Mouse (Mus musculus) forebrain, embryonic 16.5 days (tissue): ENCODE results near the gene Frmd4b. TPM values are rescaled to one million over a fixed set of nuclear protein-coding genes. Genes with fewer than 3 reads are reported as not detected.
A peak's percentile ranks its signal among the peaks of the same experiment; 100 is the strongest.

Source experiments
- ATAC-seq: fragments of 200-750 bp; cut with Nextera tagmentation; 2 replicates; pipeline ENCODE4 v1.8.0; 2017; ENCODE audit warnings: mild to moderate bottlenecking, moderate library complexity
- H3K27ac ChIP-seq: fragments of 300-500 bp; sonication (generic); 2 replicates; pipeline ENCODE4 v1.5.1; 2014; ENCODE audit warnings: low read length, control low read depth
- H3K27me3 ChIP-seq: fragments of 300-500 bp; sonication (generic); replicated peaks from 2 replicates; pipeline ENCODE4 v1.6.1; 2014; ENCODE audit warnings: low read length; ENCODE audit not compliant: control insufficient read depth, insufficient read depth
- H3K36me3 ChIP-seq: fragments of 300-500 bp; sonication (generic); 2 replicates; pipeline ENCODE4 v1.6.1; 2014; ENCODE audit not compliant: control insufficient read depth, insufficient read depth
- H3K4me1 ChIP-seq: fragments of 300-500 bp; sonication (generic); replicated peaks from 2 replicates; pipeline ENCODE4 v1.6.1; 2014; ENCODE audit warnings: low read length; ENCODE audit not compliant: control insufficient read depth, insufficient read depth
- H3K4me2 ChIP-seq: fragments of 300-500 bp; sonication (generic); 2 replicates; pipeline ENCODE4 v1.6.1; 2014; ENCODE audit warnings: mild to moderate bottlenecking, low read length, control low read depth
- H3K4me3 ChIP-seq: fragments of 300-500 bp; sonication (generic); replicated peaks from 2 replicates; pipeline ENCODE4 v1.5.1; 2014; ENCODE audit warnings: mild to moderate bottlenecking, low read length, control low read depth
- H3K9ac ChIP-seq: fragments of 300-500 bp; sonication (generic); replicated peaks from 2 replicates; pipeline ENCODE4 v1.6.1; 2014; ENCODE audit warnings: low read depth, low read length, control low read depth
- H3K9me3 ChIP-seq: fragments of 300-500 bp; sonication (generic); 2 replicates; pipeline ENCODE4 v1.6.1; 2016; ENCODE audit warnings: low read length; ENCODE audit not compliant: control insufficient read depth
- WGBS: fragments of 180-500 bp; shearing (Covaris S2); extraction: QIAGEN DNeasy Blood & Tissue Kit; methylation state at CpG from one replicate; pipeline ENCODE4 v1.1.7; 2014; 5-methylcytosine and 5-hydroxymethylcytosine counted together
- polyA plus RNA-seq: library from polyadenylated mRNA; unstranded; fragments of >200 nt; fragmentation: Nextera tagmentation; extraction: Ambion mirVana; gene quantifications from 2 replicates; pipeline ENCODE4 v1.2.1, GENCODE M21; 2015

Frmd4b gene
- polyA plus RNA-seq, 1 experiment from 2014 or later, result 50.0 TPM

- WGBS, result 93% methylated on average over 10 of the region's 10 CpGs
- H3K4me1 ChIP-seq, result peaks cover 22% of the 10 kb centered on the region
- H3K9me3 ChIP-seq, result no peaks in the 10 kb centered on the region
- no peak overlapping the region for H3K9ac ChIP-seq
- no peak overlapping the region for H3K27ac ChIP-seq
- no peak for ATAC-seq
- H3K27me3 ChIP-seq, result no peaks in the 10 kb centered on the region
- no peak overlapping the region for H3K4me3 ChIP-seq
- no peaks in the 10 kb centered on the region for H3K36me3 ChIP-seq
- H3K4me2 ChIP-seq, result no peak overlapping the region
Observed at GRCm38 (mm10) chr6:97519553-97519952, 97.8 kb downstream of the Frmd4b start.

- Histone ChIP-seq H3K36me3 (no peaks in the 10 kb centered on the region), H3K27ac (no peak overlapping the region), H3K9ac (no peak overlapping the region), H3K27me3 (no peaks in the 10 kb centered on the region), H3K4me1 (peaks cover 22% of the 10 kb centered on the region), H3K4me3 (no peak overlapping the region), H3K4me2 (no peak overlapping the region), H3K9me3 (no peaks in the 10 kb centered on the region)
- ATAC-seq, result no peak
- 4% methylated on average over 2 of the region's 2 CpGs for WGBS
Observed at GRCm38 (mm10) chr6:97518467-97518866, 98.9 kb downstream of the Frmd4b start.

- H3K4me2 ChIP-seq, result no peak overlapping the region
- no peak for ATAC-seq
- WGBS, result 53% methylated on average over 12 of the region's 12 CpGs
Observed at GRCm38 (mm10) chr6:97517616-97518235, 99.6 kb downstream of the Frmd4b start.

GRCm38 (mm10) chr6:97516941-97517340 lies 100.4 kb downstream of the Frmd4b start:
- no peak for ATAC-seq
- WGBS, result 87% methylated on average over 5 of the region's 5 CpGs
- Histone ChIP-seq H3K27ac (no peak overlapping the region), H3K4me2 (no peak overlapping the region), H3K4me3 (no peak overlapping the region), H3K27me3 (no peaks in the 10 kb centered on the region), H3K36me3 (no peaks in the 10 kb centered on the region), H3K4me1 (peaks cover 12% of the 10 kb centered on the region), H3K9me3 (no peaks in the 10 kb centered on the region), H3K9ac (no peak overlapping the region)

More at GRCm38 (mm10) chr6:97517616-97518235, 99.6 kb downstream of the Frmd4b start:
- Histone ChIP-seq H3K4me3 (no peak overlapping the region), H3K4me1 (peaks cover 16% of the 10 kb centered on the region), H3K9ac (no peak overlapping the region), H3K36me3 (no peaks in the 10 kb centered on the region), H3K27ac (no peak overlapping the region), H3K27me3 (no peaks in the 10 kb centered on the region), H3K9me3 (no peaks in the 10 kb centered on the region)

- H3K9ac ChIP-seq, result no peak overlapping the region
- no peaks in the 10 kb centered on the region for H3K9me3 ChIP-seq
- no peak for ATAC-seq
- 47% methylated on average over 8 of the region's 8 CpGs for WGBS
- no peak overlapping the region for H3K4me3 ChIP-seq
- H3K4me1 ChIP-seq, result peaks cover 10% of the 10 kb centered on the region
- H3K27me3 ChIP-seq, result no peaks in the 10 kb centered on the region
- no peaks in the 10 kb centered on the region for H3K36me3 ChIP-seq
- no peak overlapping the region for H3K27ac ChIP-seq
- no peak overlapping the region for H3K4me2 ChIP-seq
Observed at GRCm38 (mm10) chr6:97510771-97511170, 106.6 kb downstream of the Frmd4b start.

- Histone ChIP-seq H3K27ac (no peak overlapping the region), H3K27me3 (no peaks in the 10 kb centered on the region), H3K4me1 (peaks cover 14% of the 10 kb centered on the region), H3K9ac (no peak overlapping the region), H3K36me3 (no peaks in the 10 kb centered on the region), H3K9me3 (no peaks in the 10 kb centered on the region), H3K4me2 (no peak overlapping the region), H3K4me3 (no peak overlapping the region)
- ATAC-seq, result no peak
- 92% methylated on average over 10 of the region's 10 CpGs for WGBS
Observed at GRCm38 (mm10) chr6:97509434-97509833, 107.9 kb downstream of the Frmd4b start.

DNA sequence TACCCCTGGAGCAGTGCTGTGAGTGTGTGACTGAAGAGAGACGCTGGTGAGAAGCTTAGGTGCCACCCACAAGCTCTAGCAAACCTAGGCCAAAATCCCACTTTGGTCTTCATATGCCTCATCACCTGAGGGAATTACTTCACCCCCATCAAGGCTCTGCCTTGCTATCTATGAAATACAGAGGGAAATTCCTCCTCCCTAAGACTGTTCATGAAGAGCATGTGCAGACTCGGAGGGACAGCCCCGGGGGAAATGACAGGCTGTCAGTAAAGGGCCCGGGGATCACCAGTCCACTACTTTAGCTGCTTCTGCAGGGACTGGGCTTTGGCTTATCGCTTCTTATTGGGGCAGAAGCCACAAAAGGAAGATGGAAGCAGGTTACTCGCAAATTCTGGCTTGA lies 108.9 kb downstream of the Frmd4b start:
- H3K4me1 ChIP-seq, result peaks cover 14% of the 10 kb centered on the region
- no peak overlapping the region for H3K4me3 ChIP-seq
- no peaks in the 10 kb centered on the region for H3K36me3 ChIP-seq
- H3K9me3 ChIP-seq, result no peaks in the 10 kb centered on the region
- H3K4me2 ChIP-seq, result no peak overlapping the region
- 88% methylated on average over 6 of the region's 6 CpGs for WGBS
- H3K9ac ChIP-seq, result no peak overlapping the region
- H3K27me3 ChIP-seq, result no peaks in the 10 kb centered on the region
- ATAC-seq, result no peak
- H3K27ac ChIP-seq, result no peak overlapping the region

DNA sequence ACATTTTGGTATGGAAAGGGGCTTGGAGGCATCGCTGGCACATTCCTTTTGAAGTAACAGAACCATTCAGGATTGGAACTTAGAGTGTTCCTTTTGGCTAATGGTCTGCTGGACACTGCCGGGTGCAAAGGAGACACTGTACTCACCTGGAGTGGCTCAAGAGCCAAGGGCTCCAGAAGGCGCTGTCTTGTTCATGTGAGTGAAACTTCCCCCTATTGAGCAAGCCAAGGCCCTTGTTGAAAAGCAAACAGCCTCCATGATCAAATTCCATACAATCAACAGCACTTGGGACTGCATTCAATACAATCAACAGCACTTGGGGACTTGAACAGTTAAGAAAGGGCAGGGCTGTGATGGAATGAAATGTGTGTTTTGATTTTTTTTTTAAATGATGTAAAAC lies 109.4 kb downstream of the Frmd4b start:
- 88% methylated on average over 3 of the region's 3 CpGs for WGBS
- no peak overlapping the region for H3K27ac ChIP-seq
- H3K4me1 ChIP-seq, result peaks cover 14% of the 10 kb centered on the region
- no peak overlapping the region for H3K4me3 ChIP-seq
- H3K9ac ChIP-seq, result no peak overlapping the region
- ATAC-seq, result no peak
- no peaks in the 10 kb centered on the region for H3K27me3 ChIP-seq
- no peak overlapping the region for H3K4me2 ChIP-seq
- no peaks in the 10 kb centered on the region for H3K9me3 ChIP-seq
- no peaks in the 10 kb centered on the region for H3K36me3 ChIP-seq

- 21% methylated on average over 15 of the region's 15 CpGs for WGBS
- Histone ChIP-seq H3K4me2 (peak overlapping the region; percentile 25), H3K36me3 (no peaks in the 10 kb centered on the region), H3K9me3 (no peaks in the 10 kb centered on the region), H3K27me3 (no peaks in the 10 kb centered on the region), H3K9ac (no peak overlapping the region), H3K4me1 (peaks cover 14% of the 10 kb centered on the region), H3K27ac (peak overlapping the region; percentile 33; the same call in 1 of the 2 replicates), H3K4me3 (no peak overlapping the region)
- peak; percentile 95 for ATAC-seq
Observed at GRCm38 (mm10) chr6:97506141-97506650, 111.1 kb downstream of the Frmd4b start.

- Histone ChIP-seq H3K4me1 (peaks cover 14% of the 10 kb centered on the region), H3K36me3 (no peaks in the 10 kb centered on the region), H3K9ac (no peak overlapping the region), H3K27ac (no peak overlapping the region), H3K4me3 (no peak overlapping the region), H3K27me3 (no peaks in the 10 kb centered on the region), H3K4me2 (no peak overlapping the region), H3K9me3 (no peaks in the 10 kb centered on the region)
- WGBS, result 93% methylated on average over 5 of the region's 5 CpGs
- ATAC-seq, result no peak
Observed at GRCm38 (mm10) chr6:97504673-97505072, 112.7 kb downstream of the Frmd4b start.
